Mouse (Mus musculus) E14TG2a.4 (cell line): ENCODE data around the gene Lmna.

Experiments used
- CTCF ChIP-seq: conservative IDR thresholded peaks from 2 replicates; pipeline ENCODE4 v1.5.1; 2014; ENCODE audit warnings: low read length
- POU5F1 ChIP-seq: IDR thresholded peaks from 2 replicates; pipeline ENCODE4 v1.6.1; 2014; ENCODE audit warnings: low read length, borderline replicate concordance

GRCm38 (mm10) chr3:88479163-88479562, 30.6 kb downstream of the Lmna start:
- TF ChIP-seq CTCF (no peak), POU5F1 (no peak)
